Mouse (Mus musculus): ENCODE results near the gene Hes7. TPM values are rescaled to one million over a fixed set of nuclear protein-coding genes. Genes with fewer than 3 reads are reported as not detected.

Hes7 gene
- polyA plus RNA-seq, 1 experiment from 2014 or later, result 0.09 TPM

DNA sequence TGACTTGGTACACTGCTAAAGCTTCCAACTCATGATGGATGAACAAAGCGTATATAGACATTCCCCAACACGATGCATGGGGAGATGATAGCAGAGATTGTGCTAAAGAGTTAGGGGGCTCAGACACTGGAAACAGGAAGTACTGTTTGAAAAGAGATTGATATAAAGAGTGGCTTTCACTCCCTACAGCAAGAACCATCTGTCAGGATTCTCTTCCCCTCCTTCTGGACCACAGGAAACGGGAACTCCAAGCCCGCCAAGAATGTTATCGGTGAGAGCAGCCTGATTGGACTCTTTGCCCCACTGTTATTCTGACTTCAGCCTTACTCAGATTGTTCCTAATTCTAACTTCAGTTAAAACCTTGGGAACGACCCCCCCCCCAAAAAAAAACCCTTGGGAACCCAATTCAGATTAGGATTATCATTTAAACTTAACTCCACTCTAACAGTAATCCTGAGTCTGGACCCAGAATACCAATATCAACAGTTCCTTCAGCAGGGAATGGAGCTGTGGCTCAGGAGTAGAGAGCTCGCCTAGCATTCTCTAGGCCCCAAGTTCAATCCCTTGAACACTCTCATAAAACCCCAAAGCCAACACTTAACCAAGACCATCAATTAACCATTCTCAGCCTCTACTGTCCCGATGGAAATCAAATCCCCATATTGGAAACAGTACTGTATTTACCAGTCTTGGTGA, 8.4 kb downstream of the Hes7 start:
- no peak for DNase-seq (ENCODE audit: low spot score)
- Histone ChIP-seq H3K27me3 (ENCODE audit: low read depth, poor library complexity, severe bottlenecking) (peaks cover 59% of the 10 kb centered on the region), H3K4me1 (peaks cover 17% of the 10 kb centered on the region), H3K4me3 (no peak overlapping the region), H3K9me3 (replicated peaks) (no peaks in the 10 kb centered on the region), H3K27ac (replicated peaks) (no peak overlapping the region), H3K36me3 (no peaks in the 10 kb centered on the region)
- 66% methylated on average over 8 of the region's 8 CpGs for WGBS

DNA sequence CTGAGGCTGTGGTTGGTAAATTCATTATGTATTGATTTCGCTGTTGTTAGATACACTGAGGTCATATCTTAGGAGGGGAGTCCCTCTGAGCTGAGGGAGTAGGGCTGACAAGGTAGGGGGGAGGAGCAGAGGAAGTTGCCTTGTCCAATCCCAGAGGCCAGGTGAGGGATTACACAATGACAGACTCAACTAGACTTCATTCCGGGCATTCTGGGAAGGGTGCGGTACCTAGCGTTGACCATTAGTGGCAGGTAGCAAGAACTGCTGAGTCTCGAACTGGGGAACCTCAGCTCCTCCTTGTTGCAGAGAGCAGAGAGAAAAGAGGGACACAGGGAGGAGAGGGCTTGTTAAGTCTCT, 13.3 kb downstream of the Hes7 start:
- H3K36me3 ChIP-seq, result no peaks in the 10 kb centered on the region
- H3K4me1 ChIP-seq, result peaks cover 17% of the 10 kb centered on the region
- DNase-seq (ENCODE audit: low spot score), result peak; percentile 44
- WGBS, result 8% methylated on average over 5 of the region's 5 CpGs
- peaks cover 59% of the 10 kb centered on the region for H3K27me3 ChIP-seq (ENCODE audit: low read depth, poor library complexity, severe bottlenecking)
- H3K27ac ChIP-seq (replicated peaks), result peak overlapping the region; percentile 55; the same call in 1 of the 2 replicates
- H3K4me3 ChIP-seq, result peak overlapping the region; percentile 63
- H3K9me3 ChIP-seq (replicated peaks), result no peaks in the 10 kb centered on the region

DNA sequence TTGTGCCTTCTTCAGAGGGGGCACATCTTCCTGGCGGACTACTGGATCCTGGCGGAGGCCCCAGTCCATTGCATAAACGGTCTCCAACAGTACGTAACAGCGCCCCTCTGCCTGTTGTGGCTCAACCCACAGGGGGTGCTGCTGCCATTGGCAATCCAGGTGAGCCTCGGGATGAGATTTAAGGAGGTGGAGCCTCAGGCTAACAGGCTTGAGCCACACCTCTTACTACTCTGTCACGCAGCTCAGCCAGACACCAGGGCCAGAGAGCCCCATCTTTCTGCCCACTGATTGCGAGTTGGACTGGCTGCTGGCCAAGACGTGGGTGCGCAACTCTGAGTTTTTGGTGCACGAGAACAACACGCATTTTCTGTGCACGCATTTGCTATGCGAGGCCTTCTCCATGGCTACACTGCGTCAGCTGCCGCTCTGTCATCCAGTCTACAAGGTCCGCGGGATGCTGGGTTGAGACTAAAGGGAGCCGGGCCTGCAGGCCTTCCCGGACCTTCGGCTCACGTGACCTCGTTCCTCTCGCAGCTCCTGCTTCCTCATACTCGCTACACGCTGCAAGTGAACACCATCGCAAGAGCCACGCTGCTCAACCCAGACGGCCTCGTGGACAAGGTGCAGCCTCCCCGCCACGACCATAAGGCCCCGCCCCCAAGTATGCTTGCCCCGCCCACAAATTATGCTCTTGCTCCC, 13.9 kb downstream of the Hes7 start:
- DNase-seq (ENCODE audit: low spot score), result peak; percentile 65
- Histone ChIP-seq H3K4me1 (peaks cover 17% of the 10 kb centered on the region), H3K27ac (replicated peaks) (peak overlapping the region; percentile 55), H3K4me3 (peak overlapping the region; percentile 63), H3K27me3 (ENCODE audit: low read depth, poor library complexity, severe bottlenecking) (peaks cover 59% of the 10 kb centered on the region), H3K9me3 (replicated peaks) (no peaks in the 10 kb centered on the region), H3K36me3 (no peaks in the 10 kb centered on the region)
- WGBS, result 1% methylated on average over 34 of the region's 34 CpGs

DNA sequence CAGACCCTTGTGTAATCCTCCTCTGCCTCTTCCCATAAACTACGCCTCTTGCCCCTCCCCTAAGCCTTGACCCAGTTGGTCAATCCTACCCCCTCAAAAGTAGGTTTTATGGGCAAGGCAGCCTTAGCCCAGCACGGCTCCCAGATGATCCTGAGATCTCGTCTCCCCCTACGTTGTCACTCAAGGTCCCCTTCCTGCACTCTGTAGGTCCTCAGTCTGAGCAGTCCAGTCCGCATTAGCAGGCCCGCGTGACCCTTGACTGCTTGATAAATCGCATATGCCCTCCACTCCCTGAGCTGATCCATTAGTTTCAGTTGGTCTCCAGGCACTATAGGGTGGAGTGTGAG, 14.4 kb downstream of the Hes7 start:
- Histone ChIP-seq H3K9me3 (replicated peaks) (no peaks in the 10 kb centered on the region), H3K4me1 (peaks cover 17% of the 10 kb centered on the region), H3K27me3 (ENCODE audit: low read depth, poor library complexity, severe bottlenecking) (peaks cover 55% of the 10 kb centered on the region), H3K4me3 (peak overlapping the region; percentile 63), H3K36me3 (no peaks in the 10 kb centered on the region), H3K27ac (replicated peaks) (peak overlapping the region; percentile 55; the same call in 1 of the 2 replicates)
- 28% methylated on average over 8 of the region's 8 CpGs for WGBS
- no peak for DNase-seq (ENCODE audit: low spot score)

DNA sequence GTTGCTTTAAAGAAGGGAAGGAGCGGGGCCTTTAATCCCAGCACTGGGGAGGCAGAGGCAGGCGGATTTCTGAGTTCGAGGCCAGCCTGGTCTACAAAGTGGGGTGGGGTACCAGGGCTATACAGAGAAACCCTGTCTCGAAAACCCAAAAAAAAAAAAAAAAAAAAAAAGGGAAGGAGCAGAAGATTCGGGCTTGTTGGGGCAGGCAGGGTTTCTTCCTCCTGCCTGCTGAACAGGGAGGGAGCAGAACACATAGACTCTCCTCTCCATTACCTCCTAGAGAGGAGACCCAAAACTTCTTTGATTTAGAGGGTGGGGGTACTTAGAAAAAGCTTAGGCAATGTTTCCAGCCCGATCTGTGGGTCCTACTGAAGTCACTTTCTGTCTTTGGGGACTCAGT, 15.2 kb downstream of the Hes7 start:
- peaks cover 47% of the 10 kb centered on the region for H3K27me3 ChIP-seq (ENCODE audit: low read depth, poor library complexity, severe bottlenecking)
- no peak overlapping the region for H3K4me3 ChIP-seq
- H3K36me3 ChIP-seq, result no peaks in the 10 kb centered on the region
- 83% methylated on average over 6 of the region's 6 CpGs for WGBS
- H3K9me3 ChIP-seq (replicated peaks), result no peaks in the 10 kb centered on the region
- H3K27ac ChIP-seq (replicated peaks), result no peak overlapping the region
- H3K4me1 ChIP-seq, result peaks cover 17% of the 10 kb centered on the region
- DNase-seq (ENCODE audit: low spot score), result no peak

DNA sequence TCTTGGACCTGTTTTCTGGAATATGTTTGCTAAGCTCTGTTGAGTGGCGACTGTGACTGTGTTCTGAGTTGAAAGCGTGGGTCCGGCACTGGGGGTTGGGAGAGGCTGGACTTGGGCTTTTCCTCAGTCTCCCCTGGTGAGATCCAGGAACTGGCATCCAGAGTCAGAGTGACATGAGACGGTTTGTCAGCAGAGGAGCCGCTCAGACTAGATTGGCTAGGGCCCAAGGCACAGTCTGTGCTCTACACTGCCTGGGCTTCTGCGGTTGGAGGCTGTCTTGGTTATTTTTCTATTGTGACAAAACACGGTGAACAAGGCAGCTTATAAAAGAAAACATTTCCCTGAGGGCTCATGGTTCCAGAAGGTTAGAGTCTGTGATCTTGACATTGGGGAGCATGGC, 27.3 kb downstream of the Hes7 start:
- Histone ChIP-seq H3K9me3 (replicated peaks) (no peaks in the 10 kb centered on the region), H3K4me3 (no peak overlapping the region), H3K27me3 (ENCODE audit: low read depth, poor library complexity, severe bottlenecking) (peaks cover 14% of the 10 kb centered on the region), H3K27ac (replicated peaks) (no peak overlapping the region), H3K4me1 (peaks cover 7% of the 10 kb centered on the region), H3K36me3 (no peaks in the 10 kb centered on the region)
- WGBS, result 81% methylated on average over 7 of the region's 7 CpGs
- DNase-seq (ENCODE audit: low spot score), result no peak

DNA sequence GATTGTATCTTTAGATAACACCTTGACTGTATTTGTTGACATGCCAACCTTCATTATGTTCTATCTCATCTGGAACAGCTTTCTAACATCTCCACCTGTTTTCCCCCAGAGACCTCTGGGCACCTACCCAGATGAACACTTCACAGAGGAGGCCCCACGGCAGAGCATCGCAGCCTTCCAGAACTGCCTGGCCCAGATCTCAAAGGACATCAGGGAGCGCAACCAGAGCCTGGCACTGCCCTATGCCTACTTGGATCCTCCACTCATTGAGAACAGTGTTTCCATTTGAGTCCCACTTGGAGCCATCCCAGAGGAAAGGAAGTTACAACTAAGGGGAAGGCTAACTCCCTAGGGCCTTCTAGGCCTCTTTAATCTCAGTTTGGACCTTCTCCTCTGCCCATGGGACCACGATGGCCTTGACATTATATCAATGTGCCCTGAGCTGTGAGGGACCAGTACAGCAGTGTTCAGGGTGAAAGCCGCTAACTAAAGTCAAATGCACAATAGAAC, 28.3 kb downstream of the Hes7 start:
- WGBS, result 93% methylated on average over 5 of the region's 5 CpGs
- no peaks in the 10 kb centered on the region for H3K9me3 ChIP-seq (replicated peaks)
- H3K27me3 ChIP-seq (ENCODE audit: low read depth, poor library complexity, severe bottlenecking), result peaks cover 14% of the 10 kb centered on the region
- H3K27ac ChIP-seq (replicated peaks), result no peak overlapping the region
- H3K4me1 ChIP-seq, result peaks cover 7% of the 10 kb centered on the region
- H3K36me3 ChIP-seq, result no peaks in the 10 kb centered on the region
- H3K4me3 ChIP-seq, result no peak overlapping the region
- DNase-seq (ENCODE audit: low spot score), result no peak

DNA sequence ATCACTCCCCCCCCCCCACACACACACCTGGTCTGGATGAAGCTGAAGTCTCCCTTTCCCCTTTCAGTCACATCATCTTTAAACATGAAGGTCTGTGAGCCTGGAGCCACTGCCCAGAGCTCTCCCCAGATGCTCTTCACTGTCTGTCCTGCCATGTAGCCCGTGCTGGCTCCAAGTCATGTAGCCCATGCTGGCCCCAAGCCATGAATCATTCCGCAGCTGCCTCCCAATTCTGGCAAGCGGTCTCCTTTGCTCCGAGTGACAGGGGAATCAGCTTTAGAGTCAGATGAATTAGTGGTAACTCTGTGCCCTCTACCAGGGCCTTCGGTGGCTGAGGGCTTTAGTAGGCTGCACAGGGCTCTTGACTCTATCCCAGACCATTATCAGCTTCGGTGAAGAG, 29.5 kb downstream of the Hes7 start:
- no peaks in the 10 kb centered on the region for H3K9me3 ChIP-seq (replicated peaks)
- H3K27me3 ChIP-seq (ENCODE audit: low read depth, poor library complexity, severe bottlenecking), result peaks cover 14% of the 10 kb centered on the region
- H3K4me3 ChIP-seq, result no peak overlapping the region
- no peak for DNase-seq (ENCODE audit: low spot score)
- WGBS, result 85% methylated on average over 6 of the region's 6 CpGs
- H3K4me1 ChIP-seq, result peaks cover 7% of the 10 kb centered on the region
- no peaks in the 10 kb centered on the region for H3K36me3 ChIP-seq
- no peak overlapping the region for H3K27ac ChIP-seq (replicated peaks)

DNA sequence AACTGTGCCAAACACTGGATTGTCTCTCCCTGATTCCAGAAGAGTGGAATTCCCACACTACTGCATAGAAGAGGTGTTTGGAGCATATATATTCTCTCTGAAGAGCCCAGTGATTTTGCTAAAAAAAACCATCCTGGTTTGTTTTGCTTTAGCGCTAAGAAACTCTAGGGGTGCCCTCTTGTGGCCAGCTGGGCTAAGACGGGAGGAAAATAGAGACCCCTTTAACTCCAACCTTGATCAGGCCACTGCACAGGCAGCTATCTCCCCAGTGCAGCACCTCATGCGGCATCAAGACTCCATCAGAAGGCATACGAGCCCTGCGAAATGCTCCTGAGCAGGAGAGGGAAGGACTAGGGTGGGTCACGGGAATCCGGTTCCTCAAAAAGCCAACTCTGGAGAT, 30.2 kb downstream of the Hes7 start:
- WGBS, result 10% methylated on average over 7 of the region's 7 CpGs
- Histone ChIP-seq H3K4me1 (peaks cover 7% of the 10 kb centered on the region), H3K4me3 (peak overlapping the region; percentile 32), H3K27ac (replicated peaks) (no peak overlapping the region), H3K36me3 (no peaks in the 10 kb centered on the region), H3K27me3 (ENCODE audit: low read depth, poor library complexity, severe bottlenecking) (peaks cover 17% of the 10 kb centered on the region), H3K9me3 (replicated peaks) (no peaks in the 10 kb centered on the region)
- peak; percentile 61 for DNase-seq (ENCODE audit: low spot score)

DNA sequence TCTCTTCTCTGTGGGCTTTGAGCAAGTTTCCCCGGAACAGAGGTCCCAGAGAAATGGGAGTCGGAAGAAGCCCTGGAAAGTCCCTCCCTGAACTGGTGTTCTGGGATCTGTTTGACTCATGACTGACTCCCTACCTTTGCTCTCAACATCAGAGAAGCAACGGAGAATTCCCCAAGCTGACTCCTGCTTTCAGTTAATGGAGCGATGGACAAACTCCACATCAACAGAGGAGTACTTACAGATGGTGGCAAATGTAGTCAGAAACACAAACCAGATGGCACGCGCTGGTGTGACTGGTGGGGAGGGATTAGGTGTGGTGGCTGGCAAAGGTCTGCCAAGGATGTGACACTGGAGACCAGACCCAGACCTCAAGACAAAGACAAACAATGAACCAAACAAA, 30.8 kb downstream of the Hes7 start:
- Histone ChIP-seq H3K4me3 (peak overlapping the region; percentile 32), H3K9me3 (replicated peaks) (no peaks in the 10 kb centered on the region), H3K4me1 (peaks cover 7% of the 10 kb centered on the region), H3K27ac (replicated peaks) (no peak overlapping the region), H3K36me3 (no peaks in the 10 kb centered on the region), H3K27me3 (ENCODE audit: low read depth, poor library complexity, severe bottlenecking) (peaks cover 23% of the 10 kb centered on the region)
- WGBS, result 74% methylated on average over 6 of the region's 6 CpGs
- no peak for DNase-seq (ENCODE audit: low spot score)

DNA sequence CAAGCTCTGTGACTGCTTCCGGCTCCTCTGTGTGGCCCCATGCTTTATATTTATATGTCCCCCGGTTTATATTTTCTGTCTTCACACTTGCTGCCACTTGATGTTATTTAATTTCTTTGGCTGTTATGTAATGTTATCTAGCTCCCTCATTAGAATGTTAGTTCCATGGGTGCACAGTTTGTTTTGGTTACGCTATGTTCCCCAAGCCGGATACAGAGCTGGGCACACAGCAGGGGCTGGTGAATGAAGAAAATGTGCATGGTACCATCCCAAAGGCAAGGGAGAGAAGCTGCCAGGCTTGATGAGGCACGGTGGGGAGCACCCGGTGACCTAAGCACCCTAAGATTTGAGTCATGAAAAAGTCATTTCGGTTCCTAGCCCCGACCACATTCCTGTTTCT, 33.6 kb downstream of the Hes7 start:
- Histone ChIP-seq H3K4me3 (no peak overlapping the region), H3K4me1 (peaks cover 16% of the 10 kb centered on the region), H3K36me3 (no peaks in the 10 kb centered on the region), H3K9me3 (replicated peaks) (no peaks in the 10 kb centered on the region), H3K27me3 (ENCODE audit: low read depth, poor library complexity, severe bottlenecking) (peaks cover 51% of the 10 kb centered on the region), H3K27ac (replicated peaks) (no peak overlapping the region)
- WGBS, result 87% methylated on average over 8 of the region's 8 CpGs
- no peak for DNase-seq (ENCODE audit: low spot score)

DNA sequence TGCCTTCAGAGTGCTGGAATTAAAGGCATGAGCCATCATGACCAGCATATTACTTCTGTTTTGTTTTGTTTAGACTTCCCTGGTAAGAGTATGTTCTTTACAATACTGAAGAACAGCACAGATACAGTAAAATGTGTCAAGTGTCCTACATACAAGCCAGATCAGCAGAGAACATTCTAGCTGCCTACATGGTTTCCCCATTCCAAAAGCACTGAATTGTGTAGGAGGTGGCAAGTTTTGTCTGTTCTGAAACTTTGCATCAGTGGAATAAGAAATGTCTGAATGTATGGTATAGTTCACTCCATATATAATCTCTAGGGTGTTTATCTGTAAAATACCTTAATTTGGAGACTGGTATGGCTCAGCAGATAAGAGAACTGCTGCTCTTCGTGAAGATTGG, 35.1 kb downstream of the Hes7 start:
- 68% methylated on average over 1 of the region's 1 CpGs for WGBS
- Histone ChIP-seq H3K9me3 (replicated peaks) (no peaks in the 10 kb centered on the region), H3K4me1 (peaks cover 16% of the 10 kb centered on the region), H3K4me3 (no peak overlapping the region), H3K36me3 (no peaks in the 10 kb centered on the region), H3K27ac (replicated peaks) (no peak overlapping the region), H3K27me3 (ENCODE audit: low read depth, poor library complexity, severe bottlenecking) (peaks cover 55% of the 10 kb centered on the region)
- DNase-seq (ENCODE audit: low spot score), result no peak

DNA sequence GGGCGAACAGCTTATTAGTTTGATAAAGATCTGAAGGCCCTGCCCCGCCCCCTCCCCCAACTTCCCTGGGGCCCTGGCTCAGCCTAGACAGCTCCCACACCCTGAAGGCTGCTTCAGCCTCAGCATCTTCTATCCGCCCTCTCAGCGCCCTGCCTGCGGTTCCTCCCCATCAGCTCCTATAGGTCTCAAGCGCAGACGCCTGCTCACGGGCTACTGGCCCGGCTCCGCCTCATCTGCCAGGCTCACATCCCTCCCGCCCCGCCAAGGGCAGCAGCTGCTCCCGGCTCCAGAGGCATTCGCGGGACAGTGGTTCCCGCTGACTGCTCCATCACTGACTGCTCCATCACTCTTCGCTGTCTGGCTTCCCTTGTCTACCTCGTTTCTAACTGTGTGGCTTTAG, 36.6 kb downstream of the Hes7 start, which contains the start of gene Alox12b:
Alox12b (plus strand) TSS at position 190 of the 400 bp plus-strand sequence.
- no peaks in the 10 kb centered on the region for H3K9me3 ChIP-seq (replicated peaks)
- peaks cover 10% of the 10 kb centered on the region for H3K4me1 ChIP-seq
- 0 out of 2 replicates have a peak within 1 kb of the TSS, but pooled peaks have one; percentile 2 for H3K27ac ChIP-seq (replicated peaks)
- peak within 1 kb of the TSS; percentile 40 for H3K4me3 ChIP-seq
- 3% methylated on average over 18 of the region's 18 CpGs for WGBS
- peak; percentile 47 for DNase-seq (ENCODE audit: low spot score)
- no peaks in the 10 kb centered on the region for H3K36me3 ChIP-seq
- peaks cover 47% of the 10 kb centered on the region for H3K27me3 ChIP-seq (ENCODE audit: low read depth, poor library complexity, severe bottlenecking)

Measured in midbrain, embryonic 10.5 days (tissue).